Mouse (Mus musculus): ENCODE results near the gene Gm14443. TPM values are rescaled to one million over a fixed set of nuclear protein-coding genes. Genes with fewer than 3 reads are reported as not detected.

Gm14443 gene
- polyA plus RNA-seq, 1 experiment from 2014 or later: 1.3 TPM

Other genes with a start within 250 kb of the Gm14443 start
- not detected in 2 replicates for gene Gm14444, start 165.6 kb downstream of the Gm14443 start, polyA plus RNA-seq (2014; fragmentation: Nextera tagmentation; extraction: Ambion mirVana)
- gene Gm14393, start 108.1 kb downstream of the Gm14443 start, polyA plus RNA-seq (2014; fragmentation: Nextera tagmentation; extraction: Ambion mirVana): 0.82 and 1.3 TPM in 2 replicates
- 5.6 and 6.3 TPM in 2 replicates for gene Gm14399, start 33.9 kb downstream of the Gm14443 start, polyA plus RNA-seq (2014; fragmentation: Nextera tagmentation; extraction: Ambion mirVana)
- gene Gm14391, start 31.0 kb upstream of the Gm14443 start, polyA plus RNA-seq (2014; fragmentation: Nextera tagmentation; extraction: Ambion mirVana): 4.7 and 6.5 TPM in 2 replicates
- 5.1 and 5.3 TPM in 2 replicates for gene Gm14440, start 99.3 kb upstream of the Gm14443 start, polyA plus RNA-seq (2014; fragmentation: Nextera tagmentation; extraction: Ambion mirVana)
- gene Gm4631, start 162.3 kb upstream of the Gm14443 start, polyA plus RNA-seq (2014; fragmentation: Nextera tagmentation; extraction: Ambion mirVana): 30.0 and 30.5 TPM in 2 replicates
- 6.1 and 7.7 TPM in 2 replicates for gene Zfp968, start 196.6 kb upstream of the Gm14443 start, polyA plus RNA-seq (2014; fragmentation: Nextera tagmentation; extraction: Ambion mirVana)